Mouse (Mus musculus) G1E-ER4 (cell line): ENCODE data around the gene Kif3c. TPM values are rescaled to one million over a fixed set of nuclear protein-coding genes. Genes with fewer than 3 reads are reported as not detected.

Experiments used
- GATA1 ChIP-seq: IDR thresholded peaks from one replicate; pipeline ENCODE4 v1.8.0; 2012; ENCODE audit warnings: low read length, inconsistent platforms
- polyA plus RNA-seq: library from polyadenylated mRNA; stranded (reverse); fragments of >175 nt; gene quantifications from 2 replicates; pipeline ENCODE4 v1.2.3, GENCODE M21; 2012

The Kif3c gene
- polyA plus RNA-seq = 0.29 and 0.30 TPM in 2 replicates

GRCm38 (mm10) chr12:3364508-3365448 lies at the start of gene Kif3c:
Gene Kif3c (plus strand): TSS chr12:3365132.
- no peak for TF ChIP-seq GATA1

- no peak for TF ChIP-seq GATA1
These were observed 48.8 kb upstream of the Kif3c start for GRCm38 (mm10) chr12:3316083-3316482.

GRCm38 (mm10) chr12:3316937-3317336 lies 48.0 kb upstream of the Kif3c start:
- no peak for TF ChIP-seq GATA1

GRCm38 (mm10) chr12:3319377-3319776 lies 45.6 kb upstream of the Kif3c start:
- TF ChIP-seq GATA1 = no peak

- TF ChIP-seq GATA1 = no peak
These were observed 41.7 kb upstream of the Kif3c start for GRCm38 (mm10) chr12:3323241-3323640.

GRCm38 (mm10) chr12:3325232-3325631 lies 39.7 kb upstream of the Kif3c start:
- no peak for TF ChIP-seq GATA1

GRCm38 (mm10) chr12:3329677-3330076 lies 35.3 kb upstream of the Kif3c start:
- no peak for TF ChIP-seq GATA1

GRCm38 (mm10) chr12:3338931-3339330 lies 26.0 kb upstream of the Kif3c start:
- TF ChIP-seq GATA1 = no peak

GRCm38 (mm10) chr12:3344155-3344554 lies 20.8 kb upstream of the Kif3c start:
- no peak for TF ChIP-seq GATA1

GRCm38 (mm10) chr12:3345038-3345437 lies 19.9 kb upstream of the Kif3c start:
- no peak for TF ChIP-seq GATA1

- TF ChIP-seq GATA1 = no peak
These were observed 17.2 kb upstream of the Kif3c start for GRCm38 (mm10) chr12:3347682-3348081.

- no peak for TF ChIP-seq GATA1
These were observed 15.5 kb upstream of the Kif3c start for GRCm38 (mm10) chr12:3349387-3349786.

GRCm38 (mm10) chr12:3350136-3350535 lies 14.8 kb upstream of the Kif3c start:
- TF ChIP-seq GATA1 = no peak

- TF ChIP-seq GATA1 = no peak
These were observed 12.7 kb upstream of the Kif3c start for GRCm38 (mm10) chr12:3352216-3352615.

- TF ChIP-seq GATA1 = no peak
These were observed 9.9 kb upstream of the Kif3c start for GRCm38 (mm10) chr12:3355068-3355467.

- TF ChIP-seq GATA1 = no peak
These were observed 8.1 kb upstream of the Kif3c start for GRCm38 (mm10) chr12:3356824-3357223.

GRCm38 (mm10) chr12:3359302-3359701 lies 5.6 kb upstream of the Kif3c start:
- no peak for TF ChIP-seq GATA1
